Mouse (Mus musculus) cerebellum, adult 8-10 months (tissue): ENCODE results near the gene Gm29776.

Experiments used
- DNase-seq: peaks from one replicate; pipeline ENCODE4 v3.0.0; 2022

Gene Gm29776

DNA sequence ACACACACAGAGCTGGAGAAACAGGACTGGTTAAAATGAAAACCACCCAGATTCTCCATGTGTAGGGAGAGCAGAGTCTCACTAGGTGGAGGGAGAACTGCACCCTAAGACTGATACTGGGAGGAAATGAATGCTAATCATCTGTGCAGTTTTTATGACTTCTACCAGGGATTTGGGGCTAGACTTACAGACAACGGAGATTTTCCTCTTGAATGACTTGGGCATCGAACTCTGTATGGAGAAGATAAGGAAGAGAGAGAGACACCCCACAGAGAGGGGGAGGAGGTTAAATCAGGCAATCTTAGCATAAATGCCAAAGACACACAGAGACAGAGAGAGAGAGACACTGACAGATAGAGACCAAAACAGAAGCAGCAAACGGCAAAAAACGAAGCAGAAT is 50.7 kb downstream of the Gm29776 start:
- no peak for DNase-seq

DNA sequence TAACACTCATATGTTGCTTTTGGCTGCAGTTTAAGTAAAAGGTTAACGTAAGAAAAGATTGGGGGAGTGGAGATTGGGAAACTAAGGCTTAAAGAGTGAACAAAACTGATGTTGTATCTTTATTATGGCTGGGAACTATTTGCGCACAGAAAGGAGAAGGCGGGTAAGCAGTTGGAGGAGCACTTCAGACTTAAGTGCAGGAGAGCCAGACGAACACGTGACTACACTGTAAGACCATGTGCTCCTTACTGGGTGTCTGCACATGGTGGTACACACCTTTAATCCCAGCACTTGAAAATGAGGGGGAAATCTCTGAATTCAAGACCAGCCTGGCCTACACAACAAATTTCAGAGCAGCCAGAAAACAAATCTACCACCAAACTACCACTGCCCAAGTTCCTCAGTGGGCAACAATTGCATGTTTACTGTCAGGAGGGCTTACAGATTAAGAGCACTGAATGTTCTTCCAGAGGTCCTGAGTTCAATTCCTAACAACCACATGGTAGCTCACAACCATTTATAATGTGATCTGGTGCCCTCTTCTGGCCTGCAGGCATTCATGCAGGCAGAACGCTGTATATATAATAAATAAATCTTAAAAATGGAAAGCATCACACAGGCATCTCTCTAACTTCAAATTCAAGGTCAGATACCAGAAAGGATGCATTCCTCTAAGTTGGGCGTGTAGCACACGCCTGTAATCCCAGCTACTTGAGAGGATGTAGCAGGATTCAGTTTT is 51.6 kb downstream of the Gm29776 start:
- no peak for DNase-seq

DNA sequence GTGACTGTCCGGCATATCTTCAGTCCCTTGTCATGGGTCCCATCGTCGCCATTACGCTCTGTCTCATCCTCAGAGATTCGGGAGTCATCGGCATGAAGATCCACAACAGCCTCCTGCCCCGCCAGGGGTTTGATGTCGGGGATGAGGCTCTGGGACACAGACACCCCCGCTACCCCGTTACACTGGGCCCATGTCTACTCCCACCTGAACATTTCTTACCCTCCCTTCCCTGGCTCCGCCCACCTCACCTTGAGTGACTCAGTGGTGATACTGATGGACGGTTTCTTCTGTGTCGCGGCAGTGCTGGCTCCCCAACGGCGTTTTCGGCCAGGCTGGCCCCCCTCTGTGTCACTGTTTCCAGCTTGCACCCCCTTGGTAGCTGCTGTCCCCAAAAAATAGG is 52.2 kb downstream of the Gm29776 start:
- no peak for DNase-seq

DNA sequence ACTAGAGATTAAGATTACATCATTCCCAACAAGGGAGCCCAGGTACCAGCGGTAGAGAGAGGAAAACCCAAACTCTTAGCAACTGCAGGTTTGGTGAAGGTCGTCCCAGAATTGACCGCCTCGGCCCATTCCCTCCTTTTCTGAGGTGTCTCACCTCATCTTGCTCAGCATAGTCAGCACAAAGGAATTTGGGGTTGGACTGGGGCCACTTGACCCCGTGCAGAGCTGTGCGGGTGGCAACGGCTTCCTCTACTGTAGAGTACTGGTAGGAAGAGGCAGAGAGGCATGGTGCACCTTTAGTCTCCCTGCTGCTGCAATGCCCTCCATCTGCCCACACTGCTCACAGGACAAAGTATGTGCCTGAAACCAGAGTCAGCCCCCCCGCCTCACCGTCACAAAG is 54.3 kb downstream of the Gm29776 start:
- no peak for DNase-seq

DNA sequence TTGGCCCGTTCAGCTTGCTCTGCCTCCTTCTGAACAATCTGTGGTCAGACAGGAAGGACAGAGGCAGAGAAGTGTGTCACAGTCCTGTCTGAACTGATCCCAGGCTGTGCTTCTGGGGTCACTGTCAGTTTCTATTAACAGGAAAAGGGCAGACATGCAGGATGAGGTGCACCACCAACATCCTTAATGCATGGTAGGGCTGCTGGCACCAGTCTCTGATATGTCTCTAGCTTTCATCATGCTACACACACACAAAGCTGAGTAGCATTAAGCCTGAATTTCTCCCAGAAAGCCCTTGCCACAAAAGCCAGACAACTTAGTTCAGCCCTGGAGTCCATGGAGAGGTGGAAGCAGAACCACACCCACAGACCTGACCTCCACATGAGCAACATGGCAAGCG is 55.6 kb downstream of the Gm29776 start:
- DNase-seq: no peak
